Mouse (Mus musculus): Measurements from ENCODE around the gene Ren1. TPM values are rescaled to one million over a fixed set of nuclear protein-coding genes. Genes with fewer than 3 reads are reported as not detected.

The Ren1 gene
- total RNA-seq, 2 experiments from 2014 or later, result not detected

DNA sequence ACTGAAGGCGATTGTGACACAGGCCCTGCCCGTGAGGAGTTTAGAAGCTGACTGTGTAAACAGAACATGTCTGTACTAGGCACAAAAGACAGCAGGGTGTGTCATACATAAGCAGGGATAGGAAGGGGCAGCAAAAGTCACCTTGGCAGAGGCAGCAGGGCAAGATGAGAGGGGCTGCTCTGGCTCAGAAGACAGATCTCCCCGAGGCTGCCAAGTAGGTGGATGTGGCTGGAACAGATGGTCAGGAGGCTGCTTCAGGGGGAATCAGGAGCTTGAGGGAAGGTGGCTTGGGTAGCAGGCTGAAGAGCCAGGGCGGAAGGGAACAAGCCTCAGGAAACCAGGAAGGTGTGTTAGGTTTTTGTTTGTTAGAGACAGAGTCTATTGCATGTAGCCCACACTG, 20.0 kb downstream of the Ren1 start:
- TF ChIP-seq CTCF (conservative IDR thresholded peaks at IDR 0.05), result no peak
- no peak overlapping the region for H3K27ac ChIP-seq
- no peak overlapping the region for H3K4me3 ChIP-seq
- DNase-seq (ENCODE audit: low spot score in 2 of 2), result no peak

GRCm38 (mm10) chr1:133371431-133371830, 21.1 kb downstream of the Ren1 start:
- DNase-seq (ENCODE audit: low spot score in 2 of 2), result no peak
- Histone ChIP-seq H3K27ac (no peak overlapping the region), H3K4me3 (no peak overlapping the region)
- TF ChIP-seq CTCF (conservative IDR thresholded peaks at IDR 0.05), result no peak

- no peak for TF ChIP-seq CTCF (conservative IDR thresholded peaks at IDR 0.05)
- Histone ChIP-seq H3K4me3 (no peak overlapping the region), H3K27ac (no peak overlapping the region)
- DNase-seq (ENCODE audit: low spot score in 2 of 2), result no peak
Observed at GRCm38 (mm10) chr1:133372113-133372512, 21.8 kb downstream of the Ren1 start.

GRCm38 (mm10) chr1:133375696-133376346, 25.5 kb downstream of the Ren1 start:
- no peak for TF ChIP-seq CTCF (conservative IDR thresholded peaks at IDR 0.05)
- DNase-seq (ENCODE audit: low spot score in 2 of 2), result no peak
- Histone ChIP-seq H3K4me3 (no peak overlapping the region), H3K27ac (no peak overlapping the region)

DNA sequence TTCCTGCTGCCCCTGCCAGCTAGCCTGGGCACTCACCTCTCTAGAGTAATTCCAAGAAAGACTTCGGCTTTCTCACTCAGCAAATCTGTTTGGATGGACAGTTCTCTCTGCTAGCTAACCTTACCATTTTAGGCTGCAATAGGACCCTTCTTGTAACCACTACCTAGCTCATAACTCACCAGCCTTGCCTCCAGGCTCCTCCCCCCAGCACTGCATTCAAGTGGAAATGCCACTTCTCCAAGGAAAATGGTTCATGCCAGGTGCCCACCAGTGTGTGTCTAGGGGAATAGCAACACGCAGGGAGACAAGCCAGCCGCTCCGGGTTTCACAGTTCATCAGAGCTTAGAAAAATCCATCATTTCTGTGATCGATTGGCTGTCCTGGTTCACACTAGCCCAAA, 27.2 kb downstream of the Ren1 start:
- no peak for TF ChIP-seq CTCF (conservative IDR thresholded peaks at IDR 0.05)
- Histone ChIP-seq H3K4me3 (no peak overlapping the region), H3K27ac (no peak overlapping the region)
- no peak for DNase-seq (ENCODE audit: low spot score in 2 of 2)

DNA sequence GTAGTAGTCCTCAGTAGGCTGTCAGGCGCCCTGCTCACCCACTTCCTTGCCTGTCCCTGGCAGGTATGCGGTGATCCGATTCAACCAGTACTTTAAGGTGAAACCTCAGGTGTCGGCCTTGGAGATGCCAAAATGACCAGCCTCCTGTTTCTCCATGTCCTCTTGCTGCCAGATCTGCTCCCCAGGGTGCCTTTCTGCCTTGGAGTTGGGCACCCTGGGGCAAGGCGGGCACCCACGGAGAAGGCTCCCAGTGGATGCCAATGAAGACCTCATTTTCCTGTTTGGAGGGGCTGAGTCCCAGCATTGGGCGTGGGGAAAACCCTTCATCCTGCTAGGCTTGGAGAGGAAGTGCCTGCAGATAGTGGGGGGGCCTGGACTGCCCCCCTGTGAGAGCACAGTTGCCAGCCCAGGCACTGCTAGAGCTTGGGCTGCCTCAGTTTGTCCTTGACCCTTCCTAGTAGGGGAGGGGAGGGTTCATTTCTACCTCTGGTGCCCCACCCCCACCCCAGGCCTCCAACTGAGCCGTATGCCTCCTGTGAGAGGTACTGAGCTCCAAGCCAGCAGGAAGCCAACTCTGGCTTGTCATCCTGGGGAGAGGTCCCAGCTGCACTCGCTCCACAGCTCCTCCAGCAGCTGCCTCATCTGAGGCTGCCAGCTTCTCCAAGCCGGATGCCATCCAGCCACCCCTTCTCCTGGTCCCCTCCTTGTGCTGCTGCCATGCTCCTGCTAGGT, 29.1 kb downstream of the Ren1 start:
- no peak for TF ChIP-seq CTCF (conservative IDR thresholded peaks at IDR 0.05)

GRCm38 (mm10) chr1:133379986-133380320, 29.6 kb downstream of the Ren1 start:
- H3K4me3 ChIP-seq, result no peak overlapping the region
- TF ChIP-seq CTCF (conservative IDR thresholded peaks at IDR 0.05), result no peak
- no peak overlapping the region for H3K27ac ChIP-seq
- DNase-seq (ENCODE audit: low spot score in 2 of 2), result no peak

More for the DNA sequence above, 29.1 kb downstream of the Ren1 start:
- DNase-seq (ENCODE audit: low spot score in 2 of 2), result no peak
- H3K27ac ChIP-seq, result no peak overlapping the region
- no peak overlapping the region for H3K4me3 ChIP-seq

DNA sequence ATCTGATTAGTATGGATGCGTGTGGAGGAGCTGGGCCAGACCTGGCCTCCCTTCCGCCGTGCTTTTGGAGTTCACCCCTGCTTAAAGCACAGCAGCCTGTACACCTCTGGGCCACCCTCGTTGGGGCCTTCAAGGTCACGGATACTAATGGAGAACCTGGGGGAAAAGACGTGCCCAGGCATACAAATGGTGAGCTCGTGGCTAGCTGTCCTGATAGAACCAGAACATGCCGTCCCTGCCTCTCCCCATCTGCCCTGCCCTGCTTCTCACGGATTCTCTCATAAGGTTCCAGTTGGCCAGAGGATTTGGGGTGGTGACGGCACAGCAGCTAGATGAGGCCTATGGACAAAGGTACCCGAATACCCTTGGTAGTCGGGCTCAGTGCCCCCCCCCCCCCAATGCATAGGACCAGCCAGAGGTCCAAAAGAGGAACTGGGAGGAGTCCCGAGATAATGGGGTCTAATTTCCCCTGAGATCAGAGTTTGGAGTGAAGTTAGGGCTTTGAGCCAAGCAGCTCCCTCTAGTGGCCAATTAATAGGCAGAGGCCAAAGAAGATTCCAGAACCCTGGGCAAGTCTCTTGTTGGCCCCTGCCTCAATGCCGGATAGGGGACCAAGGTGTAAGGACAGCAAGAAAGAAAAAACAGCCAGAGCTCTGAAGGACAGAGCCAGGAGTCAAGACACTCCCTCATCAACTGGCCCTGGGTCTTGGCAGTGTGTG, 30.2 kb downstream of the Ren1 start:
- Histone ChIP-seq H3K27ac (no peak overlapping the region), H3K4me3 (no peak overlapping the region)
- TF ChIP-seq CTCF (conservative IDR thresholded peaks at IDR 0.05), result peak; percentile 82
- DNase-seq (ENCODE audit: low spot score in 2 of 2), result peak in 1 of 2 experiments; percentile 39

DNA sequence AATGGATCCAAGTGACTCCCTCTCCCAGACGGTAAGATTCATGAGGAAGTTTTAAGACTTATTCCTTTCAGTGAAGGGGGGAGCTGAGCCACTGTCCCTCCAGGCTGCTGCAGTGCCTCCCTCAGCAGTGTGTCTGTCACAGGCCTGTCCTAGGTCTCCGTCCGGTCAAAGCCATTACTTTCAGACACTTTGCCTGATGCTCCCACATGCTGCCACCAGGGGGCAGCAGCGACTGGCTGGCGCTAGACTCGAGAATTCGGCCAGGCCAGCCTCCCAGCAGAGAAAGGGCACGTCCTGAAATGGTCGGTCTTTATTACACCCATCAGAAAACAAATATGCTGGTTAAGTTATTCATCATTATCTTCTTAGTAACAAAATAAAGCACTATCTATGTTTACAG, 31.7 kb downstream of the Ren1 start:
- 0 out of 2 replicates have a peak overlapping the region, but pooled peaks have one; percentile 36 for H3K27ac ChIP-seq
- no peak overlapping the region for H3K4me3 ChIP-seq
- TF ChIP-seq CTCF (conservative IDR thresholded peaks at IDR 0.05), result peak; percentile 94
- no peak for DNase-seq (ENCODE audit: low spot score in 2 of 2)

- no peak overlapping the region for H3K4me3 ChIP-seq
- no peak for TF ChIP-seq CTCF (conservative IDR thresholded peaks at IDR 0.05)
- no peak for DNase-seq (ENCODE audit: low spot score in 2 of 2)
- 0 out of 2 replicates have a peak overlapping the region, but pooled peaks have one; percentile 36 for H3K27ac ChIP-seq
Observed at GRCm38 (mm10) chr1:133382552-133383155, 32.3 kb downstream of the Ren1 start.

GRCm38 (mm10) chr1:133383157-133383783, 33.0 kb downstream of the Ren1 start:
- TF ChIP-seq CTCF (conservative IDR thresholded peaks at IDR 0.05), result no peak
- DNase-seq (ENCODE audit: low spot score in 2 of 2), result no peak
- Histone ChIP-seq H3K4me3 (no peak overlapping the region), H3K27ac (no peak overlapping the region)

- DNase-seq (ENCODE audit: low spot score in 2 of 2), result peak in 1 of 2 experiments; percentile 72
- Histone ChIP-seq H3K27ac (no peak overlapping the region), H3K4me3 (no peak overlapping the region)
- peak; percentile 91 for TF ChIP-seq CTCF (conservative IDR thresholded peaks at IDR 0.05)
Observed at GRCm38 (mm10) chr1:133385506-133385905, 35.2 kb downstream of the Ren1 start.
